9 mouse cellular contexts compared by ENCODE assay signal in genomic region chr10:75954381-75954811, GRCm38 (mm10). TPM values are rescaled to one million over a fixed set of nuclear protein-coding genes. Genes with fewer than 3 reads are reported as not detected.
DNase-seq lines count a peak whose midpoint lies in the region; ATAC-seq and TF ChIP-seq lines count a peak whose summit lies in the region.
"Had no signal": no experiment of that assay in that cellular context is flagged by ENCODE, and none has a peak within 500 bp of the region (broad histone marks: within the 10 kb centered on the region; RNA-seq: fewer than 3 reads in every experiment).

Gm5134 (plus strand) TSS chr10:75954514.

- H3K27me3 ChIP-seq in heart, embryonic 16.5 days (ENCODE audit: control insufficient read depth, insufficient read depth, low read length): peaks cover 13% of the 10 kb centered on the region
- peaks cover 5% of the 10 kb centered on the region; the same call in 1 of the 2 replicates for H3K27me3 ChIP-seq in forebrain, embryonic 11.5 days (ENCODE audit: control insufficient read depth, insufficient read depth, low read length)
- 0 out of 2 replicates have a peak, but pooled peaks cover 4% of the 10 kb centered on the region for H3K27me3 ChIP-seq in small intestine, adult 2 months (ENCODE audit: control insufficient read depth, insufficient read depth, low read length)

- no peak for TF ChIP-seq CTCF in small intestine, adult 2 months (IDR thresholded peaks at IDR 0.05; ENCODE audit: extremely low read depth, insufficient read length, insufficient replicate concordance, low read depth, low read length)

- H3K4me1 ChIP-seq in heart, embryonic 16.5 days (ENCODE audit: control insufficient read depth, insufficient read depth, low read length): peaks cover 6% of the 10 kb centered on the region; the same call in 1 of the 2 replicates
- H3K4me1 ChIP-seq in forebrain, embryonic 11.5 days (replicated peaks; ENCODE audit: control insufficient read depth, insufficient read depth, low read length): no peaks in the 10 kb centered on the region; the same call in none of the 2 replicates
- peaks cover 2% of the 10 kb centered on the region for H3K4me1 ChIP-seq in small intestine, adult 2 months (ENCODE audit: control insufficient read depth, insufficient read depth, insufficient read length, low read length)

- no peaks in the 10 kb centered on the region for H3K9me3 ChIP-seq in heart, embryonic 16.5 days (replicated peaks; ENCODE audit: control insufficient read depth, low read length)
- no peaks in the 10 kb centered on the region for H3K9me3 ChIP-seq in forebrain, embryonic 11.5 days (ENCODE audit: control insufficient read depth, low read length)
- H3K9me3 ChIP-seq: G1E had no signal

- H3K36me3 ChIP-seq in heart, embryonic 16.5 days (ENCODE audit: control insufficient read depth, insufficient read depth): no peaks in the 10 kb centered on the region
- no peaks in the 10 kb centered on the region for H3K36me3 ChIP-seq in forebrain, embryonic 11.5 days (ENCODE audit: control insufficient read depth, insufficient read depth, low read length)
- no peaks in the 10 kb centered on the region for H3K36me3 ChIP-seq in small intestine, adult 2 months (ENCODE audit: control insufficient read depth, insufficient read depth, low read length)
- H3K36me3 ChIP-seq: G1E had no signal

- WGBS in heart, embryonic 16.5 days: 22% methylated on average over 20 of the region's 20 CpGs
- 18% methylated on average over 20 of the region's 20 CpGs for WGBS in forebrain, embryonic 11.5 days
- 36% methylated on average over 20 of the region's 20 CpGs for WGBS in small intestine, adult 2 months

- intact Hi-C loops in heart, postnatal 10 days (cut with DNase I): loop anchor here (5.0 kb wide), 1 partner anchor 367 kb away; the partner anchor contains the start of gene Ggt5

- no peak for ATAC-seq in heart, embryonic 16.5 days (replicated peaks; ENCODE audit: extremely low read depth, insufficient read depth, low FRiP score)
- no peak for ATAC-seq in forebrain, embryonic 11.5 days (replicated peaks; ENCODE audit: low FRiP score)

- no peak for DNase-seq in heart, postnatal 10 days
- DNase-seq in forebrain, embryonic 11.5 days (ENCODE audit: low spot score): no peak
- DNase-seq in liver: peak; percentile 38
- no peak for DNase-seq in frontal cortex, postnatal 10 days (ENCODE audit: low spot score in 2 of 2)
- DNase-seq in adrenal gland, postnatal 4 days (ENCODE audit: low spot score in 2 of 2): no peak
- no peak for DNase-seq in lung, postnatal 14 days

- no peak within 1 kb of the TSS for H3K27ac ChIP-seq in heart, embryonic 16.5 days (ENCODE audit: low read length)
- H3K27ac ChIP-seq in forebrain, embryonic 11.5 days (ENCODE audit: low read depth, low read length): no peak within 1 kb of the TSS
- no peak within 1 kb of the TSS for H3K27ac ChIP-seq in small intestine, adult 2 months (ENCODE audit: insufficient read depth, low read depth, low read length)

- H3K4me3 ChIP-seq in heart, embryonic 16.5 days (ENCODE audit: low read length): peak within 1 kb of the TSS; percentile 33
- H3K4me3 ChIP-seq in forebrain, embryonic 11.5 days (ENCODE audit: low read depth, low read length): 0 out of 2 replicates have a peak within 1 kb of the TSS, but pooled peaks have one; percentile 13
- H3K4me3 ChIP-seq in small intestine, adult 2 months (ENCODE audit: low read depth, low read length): peak within 1 kb of the TSS; percentile 55

- no peak for TF ChIP-seq POLR2A in small intestine, adult 2 months (IDR thresholded peaks at IDR 0.05; ENCODE audit: low read depth, low read length)

- H3K9ac ChIP-seq in heart, embryonic 16.5 days (ENCODE audit: low read length): peak within 1 kb of the TSS; percentile 37; the same call in 1 of the 2 replicates
- H3K9ac ChIP-seq in forebrain, embryonic 11.5 days (ENCODE audit: low read length): no peak within 1 kb of the TSS; the same call in 1 of the 2 replicates

- H3K4me2 ChIP-seq in heart, embryonic 16.5 days (ENCODE audit: low read depth, low read length): peak within 1 kb of the TSS; percentile 55
- H3K4me2 ChIP-seq in forebrain, embryonic 11.5 days (ENCODE audit: low read depth, low read length, severe bottlenecking): peak within 1 kb of the TSS; percentile 40

RNA-seq across cellular contexts. Expression of gene Gm5134, which starts in this region (rescaled TPM):
- polyA plus RNA-seq in heart, embryonic 16.5 days (2015; fragmentation: Nextera tagmentation; extraction: Ambion mirVana): 0.05 and 0.28 TPM in 2 replicates
- total RNA-seq in heart, postnatal 10 days (2021): not detected
- not detected in 2 replicates for polyA plus RNA-seq in forebrain, embryonic 11.5 days (2014; fragmentation: Nextera tagmentation; extraction: Ambion mirVana)
- 0.20 and 0.22 TPM in 2 replicates for polyA plus RNA-seq in small intestine, adult 2 months (2012; rRNA removed)
- total RNA-seq in adrenal gland, postnatal 4 days (2021): under 1 TPM; 0.14 TPM
- total RNA-seq: G1E had no signal
- polyA plus RNA-seq: G1E had no signal
